Mouse (Mus musculus) ES-E14 (cell line): ENCODE data around the gene BC025920.

Experiments used
- CHD2 ChIP-seq: IDR thresholded peaks from 2 replicates; pipeline ENCODE4 v1.6.1; 2014; ENCODE audit warnings: mild to moderate bottlenecking, low read depth, low read length, inconsistent platforms
- MAFK ChIP-seq: IDR thresholded peaks from 2 replicates; pipeline ENCODE4 v1.6.1; 2014; ENCODE audit warnings: mild to moderate bottlenecking, low read depth, low read length, inconsistent platforms; ENCODE audit not compliant: insufficient read depth

DNA sequence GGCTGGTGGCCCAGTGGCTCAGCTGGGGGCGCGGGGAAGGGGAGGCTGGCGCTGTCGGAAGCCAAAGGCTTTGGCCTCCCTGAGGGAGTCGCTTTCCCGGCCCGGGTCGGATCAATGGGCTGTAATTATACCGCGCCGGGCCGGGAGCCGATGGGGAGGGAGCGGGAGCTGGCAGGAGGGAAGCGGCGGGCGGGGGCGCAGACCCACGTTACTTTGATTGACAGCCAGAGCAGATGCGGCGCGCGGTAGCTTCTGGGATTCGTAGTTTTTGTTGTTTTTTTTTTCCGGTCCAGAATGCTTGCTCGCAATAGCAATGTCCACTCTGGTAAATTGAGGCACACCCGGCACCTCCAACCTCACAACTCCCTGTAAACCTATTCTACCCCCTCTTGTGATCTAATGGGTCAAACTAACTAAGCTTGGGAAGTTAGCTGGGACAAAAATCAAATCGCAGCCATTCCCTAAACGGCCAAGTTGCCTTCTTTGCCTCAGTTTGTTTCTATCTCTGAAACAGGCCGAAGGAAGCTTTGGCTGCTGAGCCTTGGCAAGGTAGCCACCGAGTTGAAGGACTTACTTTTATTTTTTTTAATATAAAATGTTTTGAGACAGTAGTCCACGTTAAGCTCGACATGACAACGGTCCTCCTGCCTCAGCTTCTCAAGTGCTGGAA lies 35.1 kb upstream of the BC025920 start:
- TF ChIP-seq MAFK = no peak
- TF ChIP-seq CHD2 = no peak
